Mouse (Mus musculus) gastrocnemius, postnatal 14 days (tissue): ENCODE results near the gene Adamts8. TPM values are rescaled to one million over a fixed set of nuclear protein-coding genes. Genes with fewer than 3 reads are reported as not detected.

ENCODE experiments used
- DNase-seq: peaks from one replicate; pipeline ENCODE4 v3.0.0; 2021; ENCODE audit warnings: mixed read lengths
- intact Hi-C: fragments of 180-260 bp; cut with DNase I; formaldehyde crosslinking; loops from one replicate; pipeline ENCODE4 v1.15.1; 2025; ENCODE audit warnings: low total_unique reads
- total RNA-seq, 2 experiments: library from RNA; stranded (reverse); gene quantifications; 2 replicates each; pipeline ENCODE4 v1.2.3; 2021

Gene Adamts8
- total RNA-seq, 2 experiments from 2014 or later: 3.8 to 4.2 TPM

GRCm38 (mm10) chr9:30968130-30968529 lies 25.8 kb downstream of the Adamts8 start:
- intact Hi-C loops: no loop called here
- DNase-seq: no peak

- intact Hi-C loops: no loop called here
- DNase-seq: no peak
These were observed 27.6 kb downstream of the Adamts8 start for GRCm38 (mm10) chr9:30970001-30970400.

- intact Hi-C loops: no loop called here
- DNase-seq: peak; percentile 13
These were observed 29.6 kb downstream of the Adamts8 start for GRCm38 (mm10) chr9:30971967-30972366.

GRCm38 (mm10) chr9:30976339-30977023 lies 34.1 kb downstream of the Adamts8 start:
- intact Hi-C loops: no loop called here
- no peak for DNase-seq

GRCm38 (mm10) chr9:30980467-30980866 lies 38.1 kb downstream of the Adamts8 start:
- DNase-seq: no peak
- intact Hi-C loops: no loop called here

- intact Hi-C loops: no loop called here
- peak; percentile 16 for DNase-seq
These were observed 43.4 kb downstream of the Adamts8 start for GRCm38 (mm10) chr9:30985782-30986181.

GRCm38 (mm10) chr9:30993106-30993505 lies 50.7 kb downstream of the Adamts8 start:
- intact Hi-C loops: no loop called here
- DNase-seq: no peak

- intact Hi-C loops: no loop called here
- peak; percentile 23 for DNase-seq
These were observed 54.5 kb downstream of the Adamts8 start for GRCm38 (mm10) chr9:30996590-30997562.

- DNase-seq: peak; percentile 13
- intact Hi-C loops: no loop called here
These were observed 58.3 kb downstream of the Adamts8 start for GRCm38 (mm10) chr9:31000641-31001040.

- no peak for DNase-seq
- intact Hi-C loops: no loop called here
These were observed 60.2 kb downstream of the Adamts8 start for GRCm38 (mm10) chr9:31002528-31002927.

- intact Hi-C loops: no loop called here
- DNase-seq: no peak
These were observed 67.0 kb downstream of the Adamts8 start for GRCm38 (mm10) chr9:31009334-31009733.

- intact Hi-C loops: no loop called here
- no peak for DNase-seq
These were observed 67.7 kb downstream of the Adamts8 start for GRCm38 (mm10) chr9:31010040-31010439.

GRCm38 (mm10) chr9:31010749-31011148 lies 68.4 kb downstream of the Adamts8 start:
- DNase-seq: no peak
- intact Hi-C loops: no loop called here

- intact Hi-C loops: no loop called here
- no peak for DNase-seq
These were observed 69.2 kb downstream of the Adamts8 start for GRCm38 (mm10) chr9:31011533-31011932.

- no peak for DNase-seq
- intact Hi-C loops: no loop called here
These were observed 70.3 kb downstream of the Adamts8 start for GRCm38 (mm10) chr9:31012674-31013073.

GRCm38 (mm10) chr9:31013415-31013814 lies 71.1 kb downstream of the Adamts8 start:
- intact Hi-C loops: no loop called here
- DNase-seq: no peak

Other genes starting within 250 kb of the Adamts8 start
- gene Adamts15, start 20.1 kb upstream of the Adamts8 start, total RNA-seq: 1 to 10 TPM; 3.9 to 5.8 TPM
- 10 to 100 TPM; 33.4 to 38.0 TPM for gene Zbtb44, start 88.1 kb downstream of the Adamts8 start, total RNA-seq
- gene St14, start 189.3 kb downstream of the Adamts8 start, total RNA-seq: under 1 TPM; 0.16 to 0.35 TPM